Mouse (Mus musculus): ENCODE results near the gene Ccdc136. TPM values are rescaled to one million over a fixed set of nuclear protein-coding genes. Genes with fewer than 3 reads are reported as not detected.
"Not testable (repeated sequence)": the region's sequence is repeated elsewhere in the genome, so short reads cannot be mapped to it uniquely, and the experiment has no call there.

The Ccdc136 gene
- total RNA-seq (2021) = 1 to 10 TPM; 6.1 to 7.9 TPM

DNA sequence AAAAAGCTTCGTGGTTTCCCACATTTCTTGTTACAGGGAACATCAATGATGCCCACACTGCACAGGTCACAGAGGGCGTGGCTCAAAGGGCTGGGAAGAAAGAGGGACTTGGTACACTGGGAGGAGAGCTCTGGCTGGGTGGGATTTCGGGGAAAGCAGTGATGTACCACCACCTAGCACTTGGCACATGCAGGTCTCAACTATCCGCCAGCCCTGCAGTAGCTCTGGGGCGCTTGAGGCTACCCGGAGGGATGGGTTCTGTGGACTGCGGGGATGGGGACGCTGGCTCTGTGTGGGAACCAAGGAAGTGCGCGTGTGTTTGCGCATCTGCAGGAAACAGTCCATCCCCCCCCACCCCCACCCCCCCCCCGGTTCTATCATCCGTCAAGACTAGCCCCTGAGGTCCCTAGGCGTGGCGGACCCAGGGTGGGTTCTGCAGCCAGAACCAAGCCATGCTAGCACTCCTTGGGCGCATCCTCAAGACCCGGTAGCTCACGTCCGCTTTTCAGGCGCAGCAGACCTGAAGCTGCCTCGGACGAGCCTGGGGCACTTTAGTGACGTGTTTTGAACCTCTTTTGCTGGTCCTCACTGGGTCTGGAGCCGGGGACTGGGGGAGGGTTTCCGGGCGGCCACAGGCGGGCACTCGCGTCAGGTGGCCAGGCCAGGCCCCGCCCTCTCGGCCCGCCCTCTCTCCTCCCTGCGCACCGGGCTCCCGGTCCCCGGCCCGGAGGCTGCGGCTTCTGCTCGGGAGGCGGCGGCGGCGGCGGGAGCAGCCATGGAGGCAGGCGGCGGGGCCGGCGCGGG is at the start of gene Ccdc136:
Ccdc136 (plus strand) TSS at position 400 of the 804 bp plus-strand sequence.
- peak; percentile 71 to 73 for DNase-seq
- intact Hi-C loops (cut with DNase I) = loop anchor here (2.0 to 10.0 kb wide), 2 partner anchors 37 to 259 kb away; partner anchors contain the start of gene Flnc

DNA sequence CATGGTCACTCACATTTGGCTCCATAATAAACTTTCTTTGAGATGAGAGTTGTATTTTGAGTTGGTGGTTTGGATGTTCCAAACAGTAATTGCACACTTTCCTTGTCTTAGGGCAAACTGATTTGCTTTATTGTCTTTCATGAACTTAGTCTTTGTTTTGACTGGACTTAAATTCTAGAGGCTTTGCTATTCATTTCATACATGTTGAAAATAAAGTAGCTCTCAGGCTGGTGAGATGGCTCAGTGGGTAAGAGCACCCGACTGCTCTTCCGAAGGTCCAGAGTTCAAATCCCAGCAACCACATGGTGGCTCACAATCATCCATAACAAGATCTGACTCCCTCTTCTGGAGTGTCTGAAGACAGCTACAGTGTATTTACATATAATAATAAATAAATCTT is 49.6 kb upstream of the Ccdc136 start:
- DNase-seq; intact Hi-C loops (cut with DNase I): not testable (repeated sequence)

DNA sequence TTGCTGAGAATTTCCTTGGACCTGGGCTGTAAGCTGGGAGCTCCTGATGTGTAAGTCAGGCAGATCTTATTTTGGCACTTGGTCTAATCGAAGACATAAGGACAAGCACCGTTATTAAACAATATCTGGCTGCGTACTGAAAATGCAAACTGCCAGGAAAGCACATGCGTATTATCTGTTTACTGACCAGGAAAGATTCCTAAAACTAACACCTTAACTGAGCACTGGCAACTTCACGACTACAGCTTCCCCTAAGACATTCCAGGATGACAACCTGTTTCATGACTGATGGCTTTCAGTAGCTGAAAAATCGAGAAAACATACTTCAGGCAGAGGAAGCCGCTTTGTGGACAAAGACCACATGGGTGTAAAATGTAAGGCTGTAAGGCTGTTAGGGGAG is 48.9 kb upstream of the Ccdc136 start:
- intact Hi-C loops (cut with DNase I) = no loop called here
- DNase-seq = no peak

DNA sequence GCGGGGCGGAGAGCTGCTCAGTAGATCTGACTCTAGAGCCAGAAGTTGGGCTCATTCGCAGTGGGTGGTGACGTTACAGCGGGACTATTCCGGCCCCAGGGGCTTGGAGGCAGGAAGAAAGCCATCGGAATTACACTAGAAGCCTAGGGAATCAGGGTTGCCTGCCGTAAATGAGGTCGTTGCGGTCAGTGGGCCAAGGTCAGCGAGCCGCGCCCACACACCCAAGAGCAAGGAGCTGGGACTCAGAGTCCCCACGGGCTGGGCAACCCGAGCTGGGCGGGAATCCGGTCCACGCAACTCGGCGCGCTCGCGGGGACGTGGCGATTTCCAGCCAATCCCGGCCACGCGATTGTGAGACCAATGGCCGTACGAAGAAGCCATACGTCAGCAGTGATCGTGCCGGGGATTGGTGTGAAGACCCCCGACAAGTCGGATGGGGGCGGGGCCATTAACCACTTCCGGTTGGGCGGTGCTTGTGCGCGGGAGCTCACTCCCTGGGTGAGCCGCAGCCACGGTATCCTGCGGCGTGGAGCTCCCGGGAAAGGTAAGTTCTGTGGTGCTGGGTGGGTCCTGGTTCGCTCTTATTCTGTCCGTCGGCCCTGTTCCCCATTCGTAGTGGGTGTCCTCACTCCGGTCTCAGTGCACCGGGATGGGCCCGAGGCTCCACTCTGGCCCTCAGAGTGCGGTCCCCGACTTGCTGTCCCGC is 48.3 kb upstream of the Ccdc136 start, which contains the start of gene Calu:
Calu (plus strand) TSS at position 405 of the 706 bp plus-strand sequence.
- intact Hi-C loops (cut with DNase I) = no loop called here
- DNase-seq = peak; percentile 100

DNA sequence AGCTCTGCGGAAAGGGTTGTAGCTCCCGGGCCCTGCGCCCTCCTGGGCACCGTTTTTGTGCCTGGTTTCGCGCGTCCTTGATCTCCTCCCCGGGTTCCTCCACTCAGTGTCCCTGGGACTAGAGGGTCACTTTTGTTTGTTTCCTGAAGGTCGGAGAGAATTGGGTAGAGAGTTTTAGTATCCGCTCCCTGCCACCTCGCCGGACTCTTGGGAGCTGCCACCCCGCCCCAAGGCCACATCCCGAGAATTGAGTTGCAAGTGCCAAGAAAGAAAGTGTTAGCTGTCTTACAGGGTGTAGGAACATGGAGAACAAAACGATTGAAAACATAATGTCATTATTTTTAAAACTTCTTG is 47.8 kb upstream of the Ccdc136 start:
- DNase-seq = no peak
- intact Hi-C loops (cut with DNase I) = no loop called here

DNA sequence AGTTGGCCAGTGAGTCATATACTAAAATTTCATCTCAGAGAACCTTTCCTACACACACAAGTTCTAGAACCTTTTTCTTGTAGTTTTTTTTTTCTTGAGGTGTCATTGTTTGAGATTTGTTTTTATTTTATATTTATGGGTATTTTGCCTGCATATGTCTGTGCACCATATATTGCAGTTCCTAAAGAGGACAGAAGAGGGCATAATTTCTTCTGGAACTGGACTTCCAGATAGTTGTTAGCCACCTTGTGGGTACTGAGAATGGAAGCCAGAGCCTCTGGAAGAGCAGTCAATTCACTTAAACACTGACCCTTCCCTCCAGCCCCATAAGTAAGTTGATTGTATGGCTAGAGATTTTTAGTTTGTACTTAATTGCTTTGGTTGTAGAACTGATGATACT is 44.5 kb upstream of the Ccdc136 start:
- intact Hi-C loops (cut with DNase I) = no loop called here
- DNase-seq = no peak

DNA sequence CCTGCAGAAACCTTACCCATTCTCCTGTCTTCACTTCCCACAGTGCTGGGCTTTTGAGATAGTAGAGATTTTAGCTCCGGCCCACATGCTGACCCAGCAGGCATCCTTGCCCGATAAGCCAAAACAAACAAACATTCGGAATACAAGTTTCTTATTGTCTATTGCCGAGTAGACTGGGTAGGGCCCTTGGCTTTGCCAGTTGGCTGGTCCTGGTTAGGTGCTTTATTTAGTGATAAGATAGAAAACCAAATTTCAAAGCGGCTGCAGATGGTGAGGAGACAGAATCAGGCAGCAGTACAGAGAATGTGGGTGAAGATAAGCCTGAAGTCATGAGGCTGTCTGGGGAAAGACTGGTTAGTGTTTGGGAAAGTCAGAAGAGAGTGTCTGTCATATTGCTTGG is 43.3 kb upstream of the Ccdc136 start:
- intact Hi-C loops (cut with DNase I) = no loop called here
- peak in 1 of 2 experiments; percentile 6 for DNase-seq

DNA sequence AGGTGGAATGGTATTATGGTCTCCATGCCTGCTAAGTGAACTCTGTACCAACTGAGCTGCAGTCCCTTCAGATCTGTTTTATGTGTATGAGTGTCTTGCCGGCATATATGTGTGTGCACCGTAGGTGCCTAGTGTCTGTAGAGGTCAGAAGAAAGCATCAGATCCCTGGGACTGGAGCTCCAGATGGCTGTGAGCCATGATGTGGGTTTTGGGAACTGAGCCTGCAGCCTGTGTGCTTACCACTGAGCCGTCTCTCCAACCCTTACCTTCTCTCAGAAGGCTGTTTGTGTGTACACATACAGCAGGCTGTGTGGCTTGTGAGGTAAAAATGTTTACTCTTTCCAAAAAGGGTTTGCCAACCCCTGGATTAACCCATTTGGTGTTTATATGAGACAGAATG is 36.7 kb upstream of the Ccdc136 start:
- DNase-seq = peak; percentile 47 to 51
- intact Hi-C loops (cut with DNase I) = loop anchor here (5.0 kb wide), 1 partner anchor 73 kb away; the partner anchor contains the start of gene Flnc

DNA sequence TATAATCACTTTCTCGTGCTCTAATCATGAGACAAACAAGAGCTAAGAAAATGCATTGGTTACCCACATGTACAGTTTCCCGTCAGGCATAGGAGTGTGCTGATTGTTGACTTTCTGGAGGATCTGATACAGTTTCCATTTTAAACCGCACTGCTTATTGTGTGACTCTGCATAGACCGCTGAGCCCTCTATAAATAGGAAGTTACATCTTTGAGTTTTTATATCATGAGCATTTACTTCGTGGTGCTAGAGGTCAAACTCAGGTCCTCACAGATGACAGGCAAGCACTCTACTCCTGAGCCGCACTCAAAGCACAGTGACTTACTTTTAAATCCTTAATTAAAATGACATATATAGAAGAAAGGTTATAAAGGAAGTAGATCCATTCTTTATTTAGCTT is 35.9 kb upstream of the Ccdc136 start:
- intact Hi-C loops (cut with DNase I) = no loop called here
- no peak for DNase-seq

DNA sequence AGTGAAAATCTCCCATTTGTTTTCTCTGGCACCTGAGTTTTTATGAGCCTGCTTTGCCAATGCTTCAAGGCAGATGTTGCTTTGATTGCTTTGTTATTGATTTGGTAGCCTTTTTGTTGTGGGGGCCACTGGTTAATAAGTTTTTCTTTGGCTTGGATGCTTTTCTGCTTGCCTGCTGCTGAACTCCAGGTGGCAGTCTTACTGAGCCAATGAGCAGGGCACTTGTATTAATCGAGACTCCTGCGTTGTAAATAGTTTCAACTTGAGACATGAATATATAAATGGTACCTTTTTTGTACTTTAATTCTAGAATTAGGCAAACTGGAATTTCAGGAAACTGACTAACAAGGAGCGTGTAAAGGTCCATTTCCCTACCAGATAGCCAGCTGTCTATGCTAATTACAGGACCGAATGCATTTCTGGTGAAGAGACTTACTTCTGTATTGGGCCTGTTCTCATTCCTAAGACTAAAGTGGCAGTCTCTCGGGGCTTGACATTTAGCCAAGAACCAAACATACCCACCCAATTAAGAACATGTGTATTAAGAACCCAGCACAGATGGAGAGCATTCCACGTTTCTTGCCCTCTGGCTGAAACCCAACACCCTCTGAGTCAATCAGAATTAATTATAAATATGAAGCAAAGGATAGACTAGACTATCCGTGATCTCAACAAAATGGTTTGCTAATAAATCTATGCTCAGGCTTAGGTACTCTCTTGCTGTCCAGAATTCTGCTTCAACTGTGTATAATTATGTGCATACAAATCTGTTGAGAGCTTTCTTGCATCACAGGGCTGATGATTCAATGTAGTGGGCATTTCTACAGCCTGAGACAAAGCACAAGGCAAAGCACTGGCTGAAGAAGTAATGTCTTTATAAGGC is 33.6 kb upstream of the Ccdc136 start:
- intact Hi-C loops (cut with DNase I) = no loop called here
- peak; percentile 29 to 31 for DNase-seq

DNA sequence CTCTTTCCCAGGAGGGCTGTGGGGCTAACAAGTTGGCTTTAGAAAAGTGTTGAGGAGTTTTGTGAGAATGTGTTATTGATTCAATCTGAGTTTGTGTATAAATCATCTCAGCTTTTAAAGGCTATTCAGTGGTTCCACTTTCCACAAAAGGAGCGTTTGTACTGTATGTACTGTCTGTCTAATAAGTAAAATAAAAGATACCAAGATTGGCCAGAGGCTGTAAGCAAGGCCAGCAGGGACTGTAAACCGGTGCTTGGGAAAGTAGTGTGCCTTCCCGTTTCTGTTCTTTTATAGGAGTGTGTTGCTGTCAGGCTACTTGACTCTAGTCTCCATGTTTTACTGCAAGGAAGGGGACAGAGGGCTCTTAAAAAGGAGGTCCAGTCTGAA is 33.0 kb upstream of the Ccdc136 start:
- intact Hi-C loops (cut with DNase I) = no loop called here
- no peak for DNase-seq

DNA sequence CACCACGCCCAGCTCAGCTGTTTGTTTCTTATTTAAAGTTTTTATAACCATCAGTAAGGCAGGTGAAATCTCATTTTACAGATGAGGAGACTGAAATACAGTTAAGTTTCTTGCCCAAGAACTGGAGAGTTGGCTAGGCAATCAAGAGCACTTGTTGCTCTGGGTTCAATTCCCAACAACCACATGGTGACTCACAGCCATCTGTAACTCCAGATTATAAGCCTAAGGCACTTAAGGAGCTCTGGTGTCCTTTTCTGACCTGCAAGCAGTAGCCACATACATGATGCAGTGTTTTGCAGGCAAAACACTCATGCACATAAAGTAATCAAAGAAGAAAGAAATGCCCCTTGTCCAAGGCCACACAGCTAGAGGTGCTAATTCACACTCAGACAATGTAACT is 30.8 kb upstream of the Ccdc136 start:
- intact Hi-C loops (cut with DNase I) = no loop called here
- no peak for DNase-seq

DNA sequence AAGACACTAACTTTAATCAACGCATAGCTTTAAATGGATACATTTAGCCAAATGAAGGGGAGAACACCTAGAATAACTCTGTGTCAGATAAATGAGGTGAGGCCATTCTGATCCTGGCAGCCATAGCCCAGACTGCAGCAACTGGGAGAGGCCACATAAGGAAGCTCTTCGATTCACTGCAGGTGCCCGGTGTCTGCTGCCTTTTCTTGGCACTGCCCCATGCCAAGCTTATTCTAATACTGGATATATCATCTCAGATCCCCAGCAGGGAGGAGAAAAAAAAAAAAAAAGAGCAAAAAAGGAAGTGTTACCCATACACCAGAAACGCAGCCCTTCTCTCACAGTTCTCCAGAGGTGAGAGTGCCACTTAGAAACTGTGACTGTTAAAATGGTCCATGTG is 18.7 kb upstream of the Ccdc136 start:
- no peak for DNase-seq
- intact Hi-C loops (cut with DNase I) = no loop called here

DNA sequence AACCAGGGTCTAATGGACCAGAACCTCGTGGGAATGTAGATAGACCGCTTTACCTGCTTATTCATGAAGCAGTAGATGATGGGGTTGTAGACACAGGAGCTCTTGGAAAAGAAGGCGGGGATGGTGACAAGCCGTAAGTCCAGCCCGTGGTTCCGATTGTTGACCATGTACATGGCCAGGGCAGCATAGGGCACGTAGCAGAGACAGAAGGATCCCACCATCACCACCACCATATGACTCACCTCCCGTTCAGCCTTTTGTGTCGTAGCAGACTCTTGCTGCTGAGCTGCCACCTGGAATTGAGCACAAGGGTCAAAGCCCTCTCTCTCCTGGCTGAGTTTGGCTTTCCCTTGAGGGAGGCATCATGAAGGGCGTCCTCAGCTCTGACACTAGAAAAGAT is 17.4 kb upstream of the Ccdc136 start:
- intact Hi-C loops (cut with DNase I) = no loop called here
- DNase-seq = no peak

DNA sequence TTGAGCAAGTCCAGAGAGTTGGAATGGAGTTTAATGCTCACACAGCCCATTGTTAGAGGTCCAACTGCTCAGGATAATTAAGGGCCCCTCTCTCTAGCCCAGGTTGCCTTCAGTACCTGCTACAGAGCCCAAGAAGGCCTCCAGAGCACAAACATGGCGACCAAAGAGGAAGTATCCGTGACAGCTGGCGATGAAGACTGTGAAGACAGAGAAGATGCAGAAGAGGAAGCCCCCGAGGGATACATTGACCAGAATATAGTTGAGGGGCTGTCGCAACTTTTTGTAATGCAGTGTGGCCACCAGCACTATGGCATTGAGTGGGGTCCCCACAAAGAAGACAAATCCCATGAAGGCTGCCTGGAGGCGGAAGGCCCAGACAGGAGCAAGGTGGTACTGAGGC is 16.2 kb upstream of the Ccdc136 start:
- DNase-seq = no peak
- intact Hi-C loops (cut with DNase I) = no loop called here

DNA sequence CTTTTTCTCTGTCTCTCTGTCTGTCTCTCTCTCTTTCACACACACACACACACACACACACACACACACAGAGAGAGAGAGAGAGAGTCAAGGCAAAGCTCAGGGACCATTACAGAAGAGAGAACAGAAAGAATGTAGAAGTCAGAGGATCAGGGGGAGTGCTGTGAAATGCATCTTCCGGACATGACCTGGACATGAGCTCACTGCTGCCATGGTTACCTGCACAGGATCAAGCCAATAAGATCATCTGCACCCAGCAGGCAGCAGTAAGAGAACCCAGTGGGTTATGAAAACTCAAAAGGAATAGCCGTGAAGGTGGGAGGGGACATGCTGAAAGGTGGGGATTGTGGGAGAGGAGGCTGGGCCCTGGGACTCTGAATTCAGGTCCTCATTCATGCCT is 13.7 kb upstream of the Ccdc136 start:
- intact Hi-C loops (cut with DNase I) = no loop called here
- no peak for DNase-seq

DNA sequence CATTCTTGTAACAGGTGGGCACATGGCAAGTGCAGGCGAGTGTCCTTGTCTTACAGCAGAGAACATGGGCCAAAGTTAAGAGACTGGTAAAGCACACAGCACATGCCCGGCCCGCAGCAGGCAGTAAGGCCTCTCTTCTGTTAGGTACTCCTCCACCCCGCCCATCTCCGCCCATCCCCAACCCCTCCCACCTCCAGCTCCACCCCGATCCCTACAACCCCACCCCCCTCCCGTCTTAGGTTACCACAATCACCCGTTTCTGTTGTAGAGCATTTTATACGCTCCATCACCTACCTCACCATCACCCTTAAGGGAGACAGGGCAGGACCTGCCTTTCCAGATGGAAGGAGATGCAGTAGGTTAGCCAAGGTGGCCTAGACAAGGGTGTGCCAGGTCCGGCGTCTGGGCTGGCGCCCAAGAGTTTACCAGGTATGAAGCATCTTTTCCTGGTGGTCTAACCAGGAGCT is 8.0 kb upstream of the Ccdc136 start, which contains the start of gene Opn1sw:
Opn1sw (minus strand) TSS at position 417 of the 467 bp plus-strand sequence.
- DNase-seq = peak in 1 of 2 experiments; percentile 23
- intact Hi-C loops (cut with DNase I) = loop anchor here (2.0 kb wide), 1 partner anchor 45 kb away; the partner anchor contains the start of gene Flnc

DNA sequence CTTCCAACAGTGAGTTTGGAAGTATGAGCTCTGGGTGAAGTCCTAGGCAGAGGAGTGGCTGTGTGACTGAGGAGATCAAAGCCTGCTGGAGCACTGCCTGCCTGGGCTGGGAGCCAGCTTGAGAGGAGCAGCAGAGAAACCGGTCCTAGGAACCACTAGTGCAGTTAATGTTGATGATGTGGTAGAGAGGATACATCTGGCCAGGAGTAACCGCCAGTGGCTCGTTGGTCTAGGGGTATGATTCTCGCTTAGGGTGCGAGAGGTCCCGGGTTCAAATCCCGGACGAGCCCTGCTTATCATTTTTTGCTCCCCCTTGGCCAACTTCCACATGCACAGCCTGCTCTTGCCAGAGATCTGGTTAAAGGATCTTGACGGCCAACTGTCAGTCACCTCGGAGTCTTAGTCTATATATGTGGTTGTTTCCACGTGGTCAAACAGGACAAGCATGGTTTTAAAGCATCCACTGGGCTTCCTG is 7.5 kb upstream of the Ccdc136 start:
- peak; percentile 97 to 98 for DNase-seq
- intact Hi-C loops (cut with DNase I) = loop anchor here (2.0 kb wide), 1 partner anchor 44 kb away; the partner anchor contains the start of gene Flnc

DNA sequence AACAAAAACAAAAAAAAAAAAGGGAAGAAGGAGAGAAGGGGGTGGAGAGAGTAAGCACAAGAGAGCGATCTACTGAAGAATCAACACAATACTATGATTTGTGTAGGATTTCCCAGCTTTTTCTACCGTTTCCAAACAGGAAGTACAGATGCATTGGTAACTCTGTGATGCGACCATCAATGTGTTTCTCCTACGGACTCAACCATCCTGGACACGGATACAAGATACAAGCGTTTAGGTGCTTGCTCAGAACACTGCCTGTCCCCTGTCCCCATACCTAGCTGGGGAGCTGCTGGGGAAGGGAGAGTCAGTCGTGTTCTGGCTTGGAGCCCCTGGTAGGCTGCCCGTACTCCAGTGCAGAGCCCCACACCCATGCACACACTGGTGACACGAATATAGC is 6.7 kb upstream of the Ccdc136 start:
- intact Hi-C loops (cut with DNase I) = loop anchor here (2.0 kb wide), 1 partner anchor 43 kb away; the partner anchor contains the start of gene Flnc
- DNase-seq = peak in 1 of 2 experiments; percentile 29

DNA sequence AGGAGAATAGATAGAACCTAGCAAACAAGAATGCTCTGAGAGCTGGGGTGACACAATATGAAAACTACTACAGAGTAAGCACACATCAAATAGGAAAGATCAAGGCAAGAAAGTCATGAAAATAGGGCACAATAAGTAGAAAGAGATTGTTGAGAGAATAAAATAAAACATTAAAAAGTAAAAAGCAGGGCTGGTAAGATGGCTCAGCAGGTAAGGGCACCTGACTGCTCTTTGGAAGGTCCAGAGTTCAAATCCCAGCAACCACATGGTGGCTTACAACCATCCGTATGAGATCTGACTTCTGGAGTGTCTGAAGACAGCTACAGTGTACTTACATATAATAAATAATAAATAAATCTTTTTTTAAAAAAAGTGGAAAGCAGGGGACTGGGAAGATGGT is 5.6 kb upstream of the Ccdc136 start:
- intact Hi-C loops (cut with DNase I) = loop anchor here (5.0 to 10.0 kb wide), 2 partner anchors 97 to 264 kb away; no protein-coding TSS in a partner anchor

More for the DNA sequence above, 5.6 kb upstream of the Ccdc136 start:
- not testable (repeated sequence) for DNase-seq

Data from heart, postnatal 10 days (tissue).